Comparison of ENCODE assay signal across 28 mouse cellular contexts in genomic region chr3:67586511-67586910, GRCm38 (mm10). TPM values are rescaled to one million over a fixed set of nuclear protein-coding genes. Genes with fewer than 3 reads are reported as not detected.
A peak's percentile ranks its signal among the peaks of the same experiment; 100 is the strongest.
DNase-seq lines count a peak whose midpoint lies in the region; ATAC-seq and TF ChIP-seq lines count a peak whose summit lies in the region.
"Had no signal": no experiment of that assay in that cellular context is flagged by ENCODE, and none has a peak within 500 bp of the region (broad histone marks: within the 10 kb centered on the region; RNA-seq: fewer than 3 reads in every experiment).

No protein-coding gene starts in this region.

- no peaks in the 10 kb centered on the region for H3K27me3 ChIP-seq in kidney, postnatal 0 days (ENCODE audit: insufficient read depth, low read length)
- H3K27me3 ChIP-seq: CH12.LX; embryonic facial prominence, embryonic 13.5 days; embryonic facial prominence, embryonic 15.5 days; forebrain, embryonic 15.5 days; Patski had no signal

- no peak for ATAC-seq in kidney, postnatal 0 days (replicated peaks; ENCODE audit: low FRiP score, low read depth)
- ATAC-seq: activated CD4-positive, CD25-positive, alpha-beta regulatory T cell, adult 4 months; CD4-positive, CD25-positive, alpha-beta regulatory T cell, adult 4 months; forebrain, embryonic 13.5 days; forebrain, embryonic 15.5 days; Patski had no signal

- 73% methylated on average over 2 of the region's 2 CpGs for WGBS in kidney, postnatal 0 days

- no peaks in the 10 kb centered on the region for H3K9me3 ChIP-seq in kidney, postnatal 0 days (replicated peaks; ENCODE audit: low read length)
- H3K9me3 ChIP-seq: embryonic facial prominence, embryonic 13.5 days; embryonic facial prominence, embryonic 15.5 days; forebrain, embryonic 13.5 days; forebrain, embryonic 15.5 days; G1E had no signal

- H3K4me2 ChIP-seq in kidney, postnatal 0 days (ENCODE audit: low read length), result no peak overlapping the region
- H3K4me2 ChIP-seq: embryonic facial prominence, embryonic 13.5 days; embryonic facial prominence, embryonic 15.5 days; forebrain, embryonic 13.5 days; forebrain, embryonic 15.5 days had no signal

- no peak for TF ChIP-seq CTCF in kidney, postnatal 0 days (IDR thresholded peaks at IDR 0.05; ENCODE audit: low read depth)

- no peaks in the 10 kb centered on the region for H3K4me1 ChIP-seq in kidney, postnatal 0 days (replicated peaks; ENCODE audit: insufficient read depth, low read length)

- DNase-seq in kidney, adult 18-20 months, result peak; percentile 31
- DNase-seq in kidney, adult 8-10 months, result no peak
- DNase-seq in kidney, adult 9 months, result peak; percentile 56
- DNase-seq in kidney, postnatal 36 days, result no peak
- DNase-seq in kidney, postnatal 0 days (ENCODE audit: low spot score), result no peak
- no peak for DNase-seq in kidney, adult 11 months
- peak; percentile 5 for DNase-seq in testis, postnatal 10 days (ENCODE audit: low spot score)
- no peak for DNase-seq in testis, postnatal 14 days (ENCODE audit: low spot score)
- DNase-seq: adrenal gland, adult 8-10 months; adrenal gland, postnatal 14 days; adrenal gland, postnatal 36 days; B cell, adult 2 months; cerebellum, adult 11 months; cerebellum, adult 18-20 months; cerebellum, adult 8-10 months; cerebellum, adult 9-11 months; cerebellum, postnatal 14 days; cerebellum, postnatal 36 days; embryo, embryonic 11 days had no signal

- H3K27ac ChIP-seq in kidney, postnatal 0 days, result peak overlapping the region; percentile 15; the same call in 1 of the 2 replicates
- H3K27ac ChIP-seq: embryonic facial prominence, embryonic 13.5 days; embryonic facial prominence, embryonic 15.5 days; forebrain, embryonic 13.5 days; forebrain, embryonic 15.5 days had no signal

- H3K4me3 ChIP-seq in kidney, postnatal 0 days (replicated peaks; ENCODE audit: low read depth, low read length), result no peak overlapping the region
- H3K4me3 ChIP-seq: embryonic facial prominence, embryonic 13.5 days; embryonic facial prominence, embryonic 15.5 days; forebrain, embryonic 13.5 days; forebrain, embryonic 15.5 days had no signal

- peaks cover 30% of the 10 kb centered on the region for H3K36me3 ChIP-seq in kidney, postnatal 0 days (ENCODE audit: insufficient read depth, low read length)

- no peak overlapping the region for H3K9ac ChIP-seq in kidney, postnatal 0 days (ENCODE audit: low read depth, low read length)
- H3K9ac ChIP-seq: embryonic facial prominence, embryonic 13.5 days; embryonic facial prominence, embryonic 15.5 days; forebrain, embryonic 13.5 days; forebrain, embryonic 15.5 days had no signal

RNA-seq across cellular contexts. Expression of gene Mfsd1, which starts 4.0 kb away (rescaled TPM):
- 103 and 111 TPM in 2 replicates for polyA plus RNA-seq in kidney, postnatal 0 days (2015; fragmentation: Nextera tagmentation; extraction: Ambion mirVana)

Comparison
In these comparisons a context has a peak if more than half of its experiments do, and no peak if none do; other contexts are left out.
1. DNase-seq: peak in kidney, adult 18-20 months (single experiment), kidney, adult 9 months (single experiment) and testis, postnatal 10 days (single experiment); none in kidney, adult 8-10 months (0 of 2), kidney, postnatal 36 days (0 of 2), kidney, postnatal 0 days (single experiment), kidney, adult 11 months (single experiment) and testis, postnatal 14 days (single experiment).